Mouse (Mus musculus): Measurements from ENCODE around the gene Hdac10. TPM values are rescaled to one million over a fixed set of nuclear protein-coding genes. Genes with fewer than 3 reads are reported as not detected.

Gene Hdac10
- polyA plus RNA-seq (2012; fragmentation: generic; extraction: Trizol): 11.7 TPM

- Histone ChIP-seq H3ac (ENCODE audit: control insufficient read depth, insufficient read length) (peak within 1 kb of the TSS; percentile 8), H3K4me3 (peak within 1 kb of the TSS; percentile 42), H3K4me2 (ENCODE audit: low read depth) (peak within 1 kb of the TSS; percentile 97), H3K79me2 (ENCODE audit: control insufficient read depth, insufficient read depth) (no peaks in the 10 kb centered on the region), H3K27me3 (ENCODE audit: control insufficient read depth, insufficient read depth, insufficient read length) (no peaks in the 10 kb centered on the region), H3K36me3 (ENCODE audit: control insufficient read depth, insufficient read depth) (peaks cover 5% of the 10 kb centered on the region)
- TF ChIP-seq POLR2A (IDR thresholded peaks at IDR 0.05; ENCODE audit: insufficient read length, low read depth) (peak; percentile 64), E2F4 (IDR thresholded peaks at IDR 0.05; ENCODE audit: insufficient read depth) (no peak), MYOD1 (IDR thresholded peaks at IDR 0.05; ENCODE audit: control insufficient read depth in 1 of 3, insufficient read length in 2 of 3, low read depth in 2 of 3) (peak in 1 of 3 experiments; percentile 38), TCF12 (IDR thresholded peaks at IDR 0.05; ENCODE audit: insufficient read depth, poor library complexity, severe bottlenecking) (no peak), POLR2AphosphoS2 (IDR thresholded peaks at IDR 0.05; ENCODE audit: insufficient read length, low read depth) (peak; percentile 9)
Measured at GRCm38 (mm10) chr15:89128382-89129350, at the start of gene Hdac10. Gene Hdac10 (minus strand): TSS chr15:89128700.

- H3K4me2 ChIP-seq (ENCODE audit: low read depth): peak overlapping the region; percentile 96
- no peak for TF ChIP-seq MYOG (IDR thresholded peaks at IDR 0.05; ENCODE audit: control insufficient read depth in 1 of 3, insufficient read depth in 1 of 3, insufficient read length in 2 of 3, low read depth in 2 of 3)
- no peak for TF ChIP-seq REST (IDR thresholded peaks at IDR 0.05; ENCODE audit: insufficient read depth, insufficient read length)
- no peak for TF ChIP-seq USF1 (IDR thresholded peaks at IDR 0.05; ENCODE audit: low read depth)
- 0 out of 2 replicates have a peak, but pooled peaks have one; percentile 33 for TF ChIP-seq CEBPB (IDR thresholded peaks at IDR 0.05; ENCODE audit: insufficient read depth, poor library complexity, severe bottlenecking)
- no peak for TF ChIP-seq TCF3 (IDR thresholded peaks at IDR 0.05; ENCODE audit: insufficient read length, low read depth)
- TF ChIP-seq E2F4 (IDR thresholded peaks at IDR 0.05; ENCODE audit: insufficient read depth): no peak
- TF ChIP-seq POLR2AphosphoS2 (IDR thresholded peaks at IDR 0.05; ENCODE audit: insufficient read length, low read depth): no peak
- no peak for TF ChIP-seq SRF (IDR thresholded peaks at IDR 0.05; ENCODE audit: control insufficient read depth, insufficient read length, low read depth)
- TF ChIP-seq MYOD1 (IDR thresholded peaks at IDR 0.05; ENCODE audit: control insufficient read depth in 1 of 3, insufficient read length in 2 of 3, low read depth in 2 of 3): no peak
- TF ChIP-seq POLR2A (IDR thresholded peaks at IDR 0.05; ENCODE audit: insufficient read length, low read depth): peak; percentile 49
- TF ChIP-seq TCF12 (IDR thresholded peaks at IDR 0.05; ENCODE audit: insufficient read depth, poor library complexity, severe bottlenecking): no peak
- no peak for TF ChIP-seq MAX (IDR thresholded peaks at IDR 0.05; ENCODE audit: low read depth)
- H3K4me3 ChIP-seq: peak overlapping the region; percentile 65
- H3ac ChIP-seq (ENCODE audit: control insufficient read depth, insufficient read length): no peak overlapping the region
- H3K79me2 ChIP-seq (ENCODE audit: control insufficient read depth, insufficient read depth): peaks cover 72% of the 10 kb centered on the region
- no peaks in the 10 kb centered on the region for H3K36me3 ChIP-seq (ENCODE audit: control insufficient read depth, insufficient read depth)
- no peaks in the 10 kb centered on the region for H3K27me3 ChIP-seq (ENCODE audit: control insufficient read depth, insufficient read depth, insufficient read length)
Measured at GRCm38 (mm10) chr15:89177576-89178259, 49.2 kb upstream of the Hdac10 start.

- Histone ChIP-seq H3K79me2 (ENCODE audit: control insufficient read depth, insufficient read depth) (peaks cover 78% of the 10 kb centered on the region), H3ac (ENCODE audit: control insufficient read depth, insufficient read length) (no peak overlapping the region), H3K27me3 (ENCODE audit: control insufficient read depth, insufficient read depth, insufficient read length) (no peaks in the 10 kb centered on the region), H3K36me3 (ENCODE audit: control insufficient read depth, insufficient read depth) (no peaks in the 10 kb centered on the region), H3K4me2 (ENCODE audit: low read depth) (peak overlapping the region; percentile 96), H3K4me3 (peak overlapping the region; percentile 65)
- TF ChIP-seq REST (IDR thresholded peaks at IDR 0.05; ENCODE audit: insufficient read depth, insufficient read length) (no peak), MAX (IDR thresholded peaks at IDR 0.05; ENCODE audit: low read depth) (no peak), CEBPB (IDR thresholded peaks at IDR 0.05; ENCODE audit: insufficient read depth, poor library complexity, severe bottlenecking) (no peak), POLR2AphosphoS2 (IDR thresholded peaks at IDR 0.05; ENCODE audit: insufficient read length, low read depth) (no peak), TCF12 (IDR thresholded peaks at IDR 0.05; ENCODE audit: insufficient read depth, poor library complexity, severe bottlenecking) (no peak)
Measured at GRCm38 (mm10) chr15:89177121-89177520, 48.6 kb upstream of the Hdac10 start.

- no peak overlapping the region for H3K4me3 ChIP-seq
- H3K4me2 ChIP-seq (ENCODE audit: low read depth): no peak overlapping the region
- peaks cover 93% of the 10 kb centered on the region for H3K79me2 ChIP-seq (ENCODE audit: control insufficient read depth, insufficient read depth)
- H3ac ChIP-seq (ENCODE audit: control insufficient read depth, insufficient read length): no peak overlapping the region
- no peak for TF ChIP-seq CEBPB (IDR thresholded peaks at IDR 0.05; ENCODE audit: insufficient read depth, poor library complexity, severe bottlenecking)
- H3K36me3 ChIP-seq (ENCODE audit: control insufficient read depth, insufficient read depth): no peaks in the 10 kb centered on the region
- no peaks in the 10 kb centered on the region for H3K27me3 ChIP-seq (ENCODE audit: control insufficient read depth, insufficient read depth, insufficient read length)
Measured at GRCm38 (mm10) chr15:89175411-89176155, 47.1 kb upstream of the Hdac10 start.
